Mouse (Mus musculus) cortical plate, adult 2 months (tissue): ENCODE results near the gene Rcn2.

ENCODE experiments used
- CTCF ChIP-seq: fragments of 200-500 bp; IDR thresholded peaks from 2 replicates; pipeline ENCODE4 v1.5.1; 2011; ENCODE audit warnings: mild to moderate bottlenecking, control low read depth, low read length; ENCODE audit not compliant: insufficient read depth; ENCODE audit errors: extremely low read depth
- POLR2A ChIP-seq: fragments of 200-500 bp; IDR thresholded peaks from 2 replicates; pipeline ENCODE4 v1.6.1; 2011; ENCODE audit warnings: mild to moderate bottlenecking, low read length, control low read depth; ENCODE audit not compliant: insufficient read depth; ENCODE audit errors: extremely low read depth

- TF ChIP-seq CTCF: no peak
- no peak for TF ChIP-seq POLR2A
These were observed 14.4 kb upstream of the Rcn2 start for GRCm38 (mm10) chr9:56027292-56027691.
